18 mouse cellular contexts compared by ENCODE assay signal in genomic region chr3:89788680-89789352, GRCm38 (mm10). TPM values are rescaled to one million over a fixed set of nuclear protein-coding genes. Genes with fewer than 3 reads are reported as not detected.
DNase-seq lines count a peak whose midpoint lies in the region; ATAC-seq and TF ChIP-seq lines count a peak whose summit lies in the region.
"Had no signal": no experiment of that assay in that cellular context is flagged by ENCODE, and none has a peak within 500 bp of the region (broad histone marks: within the 10 kb centered on the region; RNA-seq: fewer than 3 reads in every experiment).

No protein-coding gene starts in this region.

- no peak for TF ChIP-seq EP300 in liver, embryonic 14.5 days (IDR thresholded peaks at IDR 0.05; ENCODE audit: low read depth)
- TF ChIP-seq EP300 in ES-Bruce4 (IDR thresholded peaks at IDR 0.05; ENCODE audit: insufficient read depth, low read depth, low read length), result 0 out of 2 replicates have a peak, but pooled peaks have one; percentile 5

- WGBS in forebrain, embryonic 12.5 days, result 74% methylated on average over 16 of the region's 16 CpGs
- 78% methylated on average over 16 of the region's 16 CpGs for WGBS in forebrain, embryonic 11.5 days
- 64% methylated on average over 16 of the region's 16 CpGs for WGBS in liver, embryonic 14.5 days (ENCODE audit: insufficient replicate concordance)
- 58% methylated on average over 16 of the region's 16 CpGs for whole genome bisulfite sequencing in forebrain, embryonic 14.5 days
- WGBS in thymus, adult 2 months, result 90% methylated on average over 16 of the region's 16 CpGs

- TF ChIP-seq CTCF in liver, embryonic 14.5 days (IDR thresholded peaks at IDR 0.05; ENCODE audit: low read depth), result 0 out of 2 replicates have a peak, but pooled peaks have one; percentile 13
- TF ChIP-seq CTCF in ES-Bruce4 (IDR thresholded peaks at IDR 0.05; ENCODE audit: low read depth, low read length), result peak; percentile 20
- no peak for TF ChIP-seq CTCF in thymus, adult 2 months (IDR thresholded peaks at IDR 0.05; ENCODE audit: borderline replicate concordance, control insufficient read depth, extremely low read depth, insufficient read depth, low read length, poor library complexity)

- no peak for DNase-seq in forebrain, embryonic 11.5 days (ENCODE audit: low spot score)
- no peak for DNase-seq in liver, embryonic 14.5 days (ENCODE audit: low read depth in 3 of 3, low spot score in 3 of 3)
- no peak for DNase-seq in liver
- peak; percentile 39 for DNase-seq in forebrain, embryonic 14.5 days (ENCODE audit: low spot score)
- no peak for DNase-seq in thymus, adult 2 months
- no peak for DNase-seq in frontal cortex, postnatal 10 days (ENCODE audit: low spot score in 2 of 2)
- DNase-seq: adrenal gland, postnatal 10 days; cerebellum, postnatal 25 days; gastrocnemius, adult 2 months; lung, adult 2 months; thymus, postnatal 25 days had no signal

- H3K27me3 ChIP-seq in forebrain, embryonic 12.5 days, result no peaks in the 10 kb centered on the region
- H3K27me3 ChIP-seq in forebrain, embryonic 11.5 days (ENCODE audit: control insufficient read depth, insufficient read depth, low read length), result no peaks in the 10 kb centered on the region
- no peaks in the 10 kb centered on the region for H3K27me3 ChIP-seq in liver, embryonic 14.5 days (ENCODE audit: control insufficient read depth, insufficient read depth, low read length)
- no peaks in the 10 kb centered on the region for H3K27me3 ChIP-seq in ES-Bruce4 (ENCODE audit: control insufficient read depth, insufficient read depth, low read length, poor library complexity, severe bottlenecking)
- no peaks in the 10 kb centered on the region for H3K27me3 ChIP-seq in forebrain, embryonic 14.5 days (replicated peaks; ENCODE audit: control insufficient read depth, insufficient read depth, low read length)
- H3K27me3 ChIP-seq in thymus, adult 2 months (ENCODE audit: control insufficient read depth, insufficient read depth, low read length), result no peaks in the 10 kb centered on the region
- H3K27me3 ChIP-seq: kidney, embryonic 15.5 days; limb, embryonic 13.5 days had no signal

- H3K4me1 ChIP-seq in forebrain, embryonic 12.5 days, result peaks cover 5% of the 10 kb centered on the region; the same call in 1 of the 2 replicates
- 0 out of 2 replicates have a peak, but pooled peaks cover 2% of the 10 kb centered on the region for H3K4me1 ChIP-seq in forebrain, embryonic 11.5 days (replicated peaks; ENCODE audit: control insufficient read depth, insufficient read depth, low read length)
- H3K4me1 ChIP-seq in liver, embryonic 14.5 days (replicated peaks; ENCODE audit: control insufficient read depth in 2 of 2, insufficient read depth in 2 of 2, low read length in 1 of 2), result no peaks in the 10 kb centered on the region
- peaks cover 4% of the 10 kb centered on the region for H3K4me1 ChIP-seq in ES-Bruce4 (ENCODE audit: control insufficient read depth, insufficient read depth, low read length)
- 0 out of 2 replicates have a peak, but pooled peaks cover 2% of the 10 kb centered on the region for H3K4me1 ChIP-seq in forebrain, embryonic 14.5 days (ENCODE audit: control insufficient read depth, insufficient read depth, low read length)
- H3K4me1 ChIP-seq in thymus, adult 2 months (replicated peaks; ENCODE audit: control insufficient read depth, insufficient read depth, low read length), result no peaks in the 10 kb centered on the region

- no peak overlapping the region for H3K27ac ChIP-seq in forebrain, embryonic 12.5 days
- no peak overlapping the region for H3K27ac ChIP-seq in forebrain, embryonic 11.5 days (ENCODE audit: low read depth, low read length)
- no peak overlapping the region for H3K27ac ChIP-seq in liver, embryonic 14.5 days
- no peak overlapping the region for H3K27ac ChIP-seq in ES-Bruce4 (ENCODE audit: insufficient read depth, low read length)
- H3K27ac ChIP-seq in forebrain, embryonic 14.5 days (ENCODE audit: low read depth, low read length), result no peak overlapping the region
- no peak overlapping the region for H3K27ac ChIP-seq in thymus, adult 2 months (ENCODE audit: control insufficient read depth, insufficient read depth, low read length)
- H3K27ac ChIP-seq: embryonic facial prominence, embryonic 10.5 days; gastrocnemius, adult 2 months; hindbrain, embryonic 14.5 days; kidney, embryonic 15.5 days; limb, embryonic 13.5 days had no signal

- TF ChIP-seq POLR2A in ES-Bruce4 (IDR thresholded peaks at IDR 0.05; ENCODE audit: insufficient read depth, low read length), result no peak
- no peak for TF ChIP-seq POLR2A in thymus, adult 2 months (IDR thresholded peaks at IDR 0.05; ENCODE audit: control insufficient read depth, extremely low read depth, insufficient read depth, low read length, poor library complexity)

- 0 out of 2 replicates have a peak, but pooled peaks have one; percentile 33 for ATAC-seq in forebrain, embryonic 12.5 days (ENCODE audit: low FRiP score)
- no peak for ATAC-seq in forebrain, embryonic 11.5 days (replicated peaks; ENCODE audit: low FRiP score)
- ATAC-seq in liver, embryonic 14.5 days (ENCODE audit: insufficient read depth), result no peak
- peak; percentile 37 for ATAC-seq in forebrain, embryonic 14.5 days

- no peak overlapping the region for H3K4me3 ChIP-seq in forebrain, embryonic 12.5 days (replicated peaks)
- no peak overlapping the region for H3K4me3 ChIP-seq in forebrain, embryonic 11.5 days (ENCODE audit: low read depth, low read length)
- H3K4me3 ChIP-seq in liver, embryonic 14.5 days (ENCODE audit: insufficient read depth in 1 of 2, low read depth in 2 of 2, low read length in 2 of 2), result no peak overlapping the region
- peak overlapping the region; percentile 5; the same call in 1 of the 2 replicates for H3K4me3 ChIP-seq in ES-Bruce4 (ENCODE audit: low read depth, low read length)
- H3K4me3 ChIP-seq in forebrain, embryonic 14.5 days (ENCODE audit: low read depth, low read length), result no peak overlapping the region
- H3K4me3 ChIP-seq in thymus, adult 2 months (ENCODE audit: control insufficient read depth, insufficient read depth, low read length), result no peak overlapping the region
- H3K4me3 ChIP-seq: embryonic facial prominence, embryonic 10.5 days; erythroblast, embryonic 14.5 days; gastrocnemius, adult 2 months; kidney, embryonic 15.5 days; limb, embryonic 13.5 days had no signal

- H3K36me3 ChIP-seq in forebrain, embryonic 12.5 days (replicated peaks), result no peaks in the 10 kb centered on the region
- H3K36me3 ChIP-seq in forebrain, embryonic 11.5 days (ENCODE audit: control insufficient read depth, insufficient read depth, low read length), result no peaks in the 10 kb centered on the region
- no peaks in the 10 kb centered on the region for H3K36me3 ChIP-seq in liver, embryonic 14.5 days (replicated peaks; ENCODE audit: control insufficient read depth, insufficient read depth, low read depth)
- no peaks in the 10 kb centered on the region for H3K36me3 ChIP-seq in ES-Bruce4 (ENCODE audit: control insufficient read depth, insufficient read depth, low read length, poor library complexity, severe bottlenecking)
- H3K36me3 ChIP-seq in forebrain, embryonic 14.5 days (ENCODE audit: control insufficient read depth, insufficient read depth, low read length), result peaks cover 4% of the 10 kb centered on the region
- no peaks in the 10 kb centered on the region for H3K36me3 ChIP-seq in thymus, adult 2 months (ENCODE audit: control insufficient read depth, insufficient read depth, low read length)
- H3K36me3 ChIP-seq: kidney, embryonic 15.5 days; limb, embryonic 13.5 days had no signal

- no peak overlapping the region for H3K9ac ChIP-seq in forebrain, embryonic 12.5 days
- H3K9ac ChIP-seq in forebrain, embryonic 11.5 days (ENCODE audit: low read length), result no peak overlapping the region
- no peak overlapping the region for H3K9ac ChIP-seq in liver, embryonic 14.5 days (replicated peaks)
- no peak overlapping the region for H3K9ac ChIP-seq in ES-Bruce4 (ENCODE audit: low read depth, poor library complexity, severe bottlenecking)
- no peak overlapping the region for H3K9ac ChIP-seq in forebrain, embryonic 14.5 days (ENCODE audit: low read length)
- H3K9ac ChIP-seq: hindbrain, embryonic 14.5 days; kidney, embryonic 15.5 days; limb, embryonic 13.5 days had no signal

- H3K4me2 ChIP-seq in forebrain, embryonic 12.5 days, result no peak overlapping the region
- H3K4me2 ChIP-seq in forebrain, embryonic 11.5 days (ENCODE audit: low read depth, low read length, severe bottlenecking), result no peak overlapping the region
- H3K4me2 ChIP-seq in liver, embryonic 14.5 days (ENCODE audit: low read depth), result no peak overlapping the region
- no peak overlapping the region for H3K4me2 ChIP-seq in forebrain, embryonic 14.5 days (ENCODE audit: low read length)
- H3K4me2 ChIP-seq: hindbrain, embryonic 14.5 days; kidney, embryonic 15.5 days; limb, embryonic 13.5 days had no signal

- no peaks in the 10 kb centered on the region for H3K9me3 ChIP-seq in forebrain, embryonic 12.5 days
- no peaks in the 10 kb centered on the region for H3K9me3 ChIP-seq in forebrain, embryonic 11.5 days (ENCODE audit: control insufficient read depth, low read length)
- no peaks in the 10 kb centered on the region for H3K9me3 ChIP-seq in liver, embryonic 14.5 days (ENCODE audit: control insufficient read depth, low read length)
- no peaks in the 10 kb centered on the region for H3K9me3 ChIP-seq in ES-Bruce4 (replicated peaks; ENCODE audit: control insufficient read depth, insufficient read depth, low read length, poor library complexity, severe bottlenecking)
- H3K9me3 ChIP-seq in forebrain, embryonic 14.5 days (replicated peaks; ENCODE audit: control insufficient read depth, low read length), result no peaks in the 10 kb centered on the region
- H3K9me3 ChIP-seq: embryonic facial prominence, embryonic 10.5 days; kidney, embryonic 15.5 days; limb, embryonic 13.5 days had no signal

RNA-seq across cellular contexts. Expression of gene Ube2q1, which starts 15.4 kb away (rescaled TPM):
- polyA plus RNA-seq in forebrain, embryonic 12.5 days (2016; fragmentation: Nextera tagmentation; extraction: Ambion mirVana), result 17.4 and 19.3 TPM in 2 replicates
- polyA plus RNA-seq in forebrain, embryonic 11.5 days (2014; fragmentation: Nextera tagmentation; extraction: Ambion mirVana), result 20.7 and 25.4 TPM in 2 replicates
- polyA plus RNA-seq in liver, embryonic 14.5 days (2012; rRNA removed), result 6.7 and 9.0 TPM in 2 replicates
- polyA plus RNA-seq in liver, embryonic 14.5 days (2014; fragmentation: Nextera tagmentation; extraction: Ambion mirVana), result 6.3 and 6.7 TPM in 2 replicates
- polyA plus RNA-seq in ES-Bruce4 (2011; ENCODE audit: insufficient read depth, insufficient read length, low read depth, missing spikeins), result 86.8 and 104 TPM in 2 replicates
- polyA plus RNA-seq in forebrain, embryonic 14.5 days (2014; fragmentation: Nextera tagmentation; extraction: Ambion mirVana), result 18.4 and 24.9 TPM in 2 replicates
- polyA plus RNA-seq in thymus, adult 2 months (2012; rRNA removed), result 47.8 and 49.1 TPM in 2 replicates

RNA-seq across cellular contexts. Expression of gene Chrnb2, which starts 24.4 kb away (rescaled TPM):
- polyA plus RNA-seq in forebrain, embryonic 12.5 days (2016; fragmentation: Nextera tagmentation; extraction: Ambion mirVana), result 18.9 and 21.3 TPM in 2 replicates
- 10.2 and 10.3 TPM in 2 replicates for polyA plus RNA-seq in forebrain, embryonic 11.5 days (2014; fragmentation: Nextera tagmentation; extraction: Ambion mirVana)
- polyA plus RNA-seq in liver, embryonic 14.5 days (2012; rRNA removed), result 0.12 and 0.15 TPM in 2 replicates
- polyA plus RNA-seq in liver, embryonic 14.5 days (2014; fragmentation: Nextera tagmentation; extraction: Ambion mirVana), result 0.10 and 0.18 TPM in 2 replicates
- 0.67 and 0.68 TPM in 2 replicates for polyA plus RNA-seq in ES-Bruce4 (2011; ENCODE audit: insufficient read depth, insufficient read length, low read depth, missing spikeins)
- polyA plus RNA-seq in forebrain, embryonic 14.5 days (2014; fragmentation: Nextera tagmentation; extraction: Ambion mirVana), result 22.7 and 25.5 TPM in 2 replicates
- polyA plus RNA-seq in thymus, adult 2 months (2012; rRNA removed), result 2.8 and 2.9 TPM in 2 replicates

RNA-seq across cellular contexts. Expression of gene She, which starts 42.4 kb away (rescaled TPM):
- 1.7 and 1.8 TPM in 2 replicates for polyA plus RNA-seq in forebrain, embryonic 12.5 days (2016; fragmentation: Nextera tagmentation; extraction: Ambion mirVana)
- polyA plus RNA-seq in forebrain, embryonic 11.5 days (2014; fragmentation: Nextera tagmentation; extraction: Ambion mirVana), result 2.0 and 2.4 TPM in 2 replicates
- polyA plus RNA-seq in liver, embryonic 14.5 days (2012; rRNA removed), result 0.50 and 0.55 TPM in 2 replicates
- 0.81 and 0.86 TPM in 2 replicates for polyA plus RNA-seq in liver, embryonic 14.5 days (2014; fragmentation: Nextera tagmentation; extraction: Ambion mirVana)
- polyA plus RNA-seq in ES-Bruce4 (2011; ENCODE audit: insufficient read depth, insufficient read length, low read depth, missing spikeins), result 4.2 and 4.4 TPM in 2 replicates
- 0.93 and 0.95 TPM in 2 replicates for polyA plus RNA-seq in forebrain, embryonic 14.5 days (2014; fragmentation: Nextera tagmentation; extraction: Ambion mirVana)
- 0.43 and 0.69 TPM in 2 replicates for polyA plus RNA-seq in thymus, adult 2 months (2012; rRNA removed)
- polyA plus RNA-seq: erythroblast, embryonic 14.5 days had no signal

Comparison
In these comparisons a context has a peak if more than half of its experiments do, and no peak if none do; other contexts are left out.
1. ATAC-seq: peak in forebrain, embryonic 12.5 days (single experiment) and forebrain, embryonic 14.5 days (single experiment); none in forebrain, embryonic 11.5 days (single experiment) and liver, embryonic 14.5 days (single experiment).